Mouse (Mus musculus) lung, embryonic 16.5 days (tissue): ENCODE measurements around the gene 1520401A03Rik. TPM values are rescaled to one million over a fixed set of nuclear protein-coding genes. Genes with fewer than 3 reads are reported as not detected.

ENCODE experiments used
- ATAC-seq: fragments of 200-750 bp; cut with Nextera tagmentation; 2 replicates; pipeline ENCODE4 v1.8.0; 2017; ENCODE audit warnings: low read depth, mild to moderate bottlenecking, moderate library complexity
- H3K27ac ChIP-seq: fragments of 300-500 bp; sonication (generic); 2 replicates; pipeline ENCODE4 v1.5.1; 2014; ENCODE audit warnings: mild to moderate bottlenecking, control low read depth, low read length
- H3K27me3 ChIP-seq: fragments of 300-500 bp; sonication (generic); 2 replicates; pipeline ENCODE4 v1.6.1; 2014; ENCODE audit warnings: low read depth, low read length, mixed read lengths; ENCODE audit not compliant: control insufficient read depth, insufficient read depth
- H3K36me3 ChIP-seq: fragments of 300-500 bp; sonication (generic); 2 replicates; pipeline ENCODE4 v1.6.1; 2014; ENCODE audit warnings: low read length; ENCODE audit not compliant: control insufficient read depth, insufficient read depth
- H3K4me1 ChIP-seq: fragments of 300-500 bp; sonication (generic); replicated peaks from 2 replicates; pipeline ENCODE4 v1.6.1; 2014; ENCODE audit warnings: low read length, mixed read lengths; ENCODE audit not compliant: control insufficient read depth, insufficient read depth
- H3K4me2 ChIP-seq: fragments of 300-500 bp; sonication (generic); 2 replicates; pipeline ENCODE4 v1.6.1; 2014; ENCODE audit warnings: low read depth, low read length, control low read depth
- H3K4me3 ChIP-seq: fragments of 300-500 bp; sonication (generic); 2 replicates; pipeline ENCODE4 v1.5.1; 2014; ENCODE audit warnings: mild to moderate bottlenecking, low read length, control low read depth
- H3K9ac ChIP-seq: fragments of 300-500 bp; sonication (generic); 2 replicates; pipeline ENCODE4 v1.6.1; 2014; ENCODE audit warnings: low read length, control low read depth
- H3K9me3 ChIP-seq: fragments of 300-500 bp; sonication (generic); 2 replicates; pipeline ENCODE4 v1.6.1; 2016; ENCODE audit warnings: low read length; ENCODE audit not compliant: control insufficient read depth
- WGBS: fragments of 180-500 bp; shearing (Covaris S2); extraction: QIAGEN DNeasy Blood & Tissue Kit; methylation state at CpG from one replicate; pipeline ENCODE4 v1.1.7; 2014; 5-methylcytosine and 5-hydroxymethylcytosine counted together
- polyA plus RNA-seq: library from polyadenylated mRNA; unstranded; fragments of >200 nt; fragmentation: Nextera tagmentation; extraction: Ambion mirVana; gene quantifications from 2 replicates; pipeline ENCODE4 v1.2.1, GENCODE M21; 2015

Gene 1520401A03Rik
- polyA plus RNA-seq, 1 experiment from 2014 or later, result 0.14 TPM

DNA sequence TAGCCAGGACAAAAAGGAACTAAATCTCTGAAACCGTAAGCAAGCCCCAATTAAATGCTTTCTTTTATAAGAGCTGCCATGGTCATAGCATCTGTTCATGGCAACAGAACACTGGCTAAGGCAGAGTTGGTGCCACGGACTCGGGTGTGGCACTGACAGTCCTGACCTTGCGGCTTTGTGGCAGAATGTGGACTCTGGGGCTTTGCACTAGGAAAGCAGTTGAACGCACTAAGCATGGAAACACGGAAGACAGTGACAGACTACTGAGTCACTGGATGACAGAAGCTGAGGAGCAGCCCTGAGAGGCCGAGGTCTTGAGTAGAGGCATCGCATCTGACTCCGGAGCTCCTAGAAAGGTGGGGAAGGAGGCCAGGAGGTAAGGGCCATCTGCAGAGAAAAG, 35.0 kb upstream of the 1520401A03Rik start:
- WGBS, result 91% methylated on average over 9 of the region's 9 CpGs
- Histone ChIP-seq H3K27ac (no peak overlapping the region), H3K27me3 (no peaks in the 10 kb centered on the region), H3K36me3 (peaks cover 37% of the 10 kb centered on the region), H3K9me3 (no peaks in the 10 kb centered on the region), H3K9ac (no peak overlapping the region), H3K4me1 (no peaks in the 10 kb centered on the region), H3K4me2 (no peak overlapping the region), H3K4me3 (no peak overlapping the region)
- no peak for ATAC-seq

DNA sequence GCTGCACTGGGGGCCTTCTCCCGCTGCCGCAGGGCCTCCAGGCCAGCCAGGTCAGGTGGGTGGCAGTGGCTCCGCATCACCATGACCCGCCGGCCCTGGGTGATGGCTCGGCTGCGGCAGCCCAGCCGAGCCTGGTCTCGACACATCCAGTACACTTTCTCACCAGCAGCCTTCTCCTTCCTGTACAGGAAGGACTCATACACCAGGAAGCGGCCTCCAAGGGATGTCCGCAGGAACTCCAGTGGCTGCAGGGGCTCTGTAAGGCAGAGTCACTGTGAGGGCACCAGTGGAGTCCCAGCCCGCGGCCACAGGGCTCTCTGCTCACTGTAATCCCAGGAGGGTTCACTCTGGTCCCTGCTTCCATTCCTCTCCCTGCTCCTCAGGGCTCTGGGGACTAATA, 33.1 kb upstream of the 1520401A03Rik start:
- Histone ChIP-seq H3K27me3 (no peaks in the 10 kb centered on the region), H3K27ac (peak overlapping the region; percentile 34), H3K4me2 (peak overlapping the region; percentile 9; the same call in 1 of the 2 replicates), H3K36me3 (peaks cover 34% of the 10 kb centered on the region), H3K4me1 (no peaks in the 10 kb centered on the region), H3K9me3 (no peaks in the 10 kb centered on the region), H3K4me3 (no peak overlapping the region), H3K9ac (0 out of 2 replicates have a peak overlapping the region, but pooled peaks have one; percentile 34)
- 83% methylated on average over 13 of the region's 13 CpGs for WGBS
- ATAC-seq, result peak; percentile 70; the same call in 1 of the 2 replicates

DNA sequence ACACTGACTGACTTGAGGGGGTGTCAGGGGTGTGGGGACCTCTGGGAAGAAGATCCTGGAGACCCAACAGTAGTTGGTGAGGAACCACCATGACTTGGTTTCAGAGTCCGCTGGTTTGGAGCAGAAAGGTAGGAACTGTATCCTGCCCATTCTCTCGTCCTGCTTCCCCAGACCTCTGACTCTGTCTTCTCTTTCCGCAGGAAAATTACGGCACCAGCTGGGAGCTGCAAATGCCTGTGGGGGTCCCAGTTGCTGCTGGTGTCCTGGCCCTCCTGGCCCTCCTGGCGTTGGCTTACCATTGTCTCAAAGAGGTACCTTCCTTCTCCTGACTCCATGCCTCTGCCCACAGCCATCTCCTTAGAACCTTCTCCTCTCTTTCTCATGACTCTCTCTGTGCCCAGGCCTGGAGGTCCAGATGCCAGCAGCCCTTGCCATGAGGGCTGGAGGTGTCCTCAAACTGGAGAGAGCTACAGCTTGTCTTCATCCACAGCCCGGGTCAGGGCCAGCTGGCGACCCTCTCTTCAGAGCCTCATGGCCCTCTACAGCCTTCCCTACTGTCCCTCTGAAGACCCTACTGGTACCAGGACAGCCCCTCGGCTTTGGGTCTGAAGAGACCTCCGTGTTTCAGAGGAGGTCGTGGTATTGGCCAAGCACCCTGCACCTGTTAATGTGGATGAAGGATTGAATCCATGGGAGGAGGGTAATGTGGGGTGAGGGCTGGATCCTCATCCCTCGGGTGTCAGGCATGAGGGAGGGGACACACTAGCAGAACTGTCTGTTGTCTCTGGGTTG, 27.0 kb upstream of the 1520401A03Rik start:
- Histone ChIP-seq H3K9ac (peak overlapping the region; percentile 47), H3K27ac (0 out of 2 replicates have a peak overlapping the region, but pooled peaks have one; percentile 9), H3K36me3 (peaks cover 10% of the 10 kb centered on the region)

DNA sequence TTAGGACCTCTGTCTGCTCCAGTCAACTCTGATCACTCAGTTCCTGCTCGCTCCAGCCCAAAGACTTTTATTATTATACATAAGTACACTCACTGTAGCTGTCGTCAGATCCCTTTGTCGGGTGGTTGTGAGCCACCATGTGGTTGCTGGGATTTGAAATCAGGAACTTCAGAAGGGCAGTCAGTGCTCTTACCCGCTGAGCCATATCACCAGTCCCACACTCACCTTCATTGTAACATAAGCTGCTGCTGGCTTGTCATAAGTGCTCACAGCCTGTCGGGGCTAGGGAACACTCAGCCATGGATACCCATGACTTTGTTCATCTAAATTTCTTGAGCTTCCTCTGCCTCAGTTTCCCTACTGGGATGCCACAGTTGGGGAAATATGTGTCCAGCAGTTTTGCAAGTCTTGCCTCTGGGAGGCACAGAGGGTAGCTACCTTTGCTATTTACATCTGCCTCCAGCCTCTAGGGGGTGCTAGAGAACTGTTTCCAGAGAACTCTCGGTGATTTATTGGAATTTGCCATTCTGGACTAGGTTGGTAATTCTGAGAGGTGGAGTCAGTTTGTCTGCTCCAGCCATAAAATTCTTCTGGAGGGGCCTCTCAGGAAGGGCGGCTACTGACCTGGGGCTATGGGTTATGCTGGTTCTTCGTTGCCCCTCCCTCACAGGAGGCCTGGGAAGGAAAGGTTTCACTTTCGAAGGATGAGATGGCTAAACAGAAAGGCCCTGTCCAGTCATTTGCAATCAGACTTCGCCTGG, 26.2 kb upstream of the 1520401A03Rik start:
- peaks cover 10% of the 10 kb centered on the region for H3K36me3 ChIP-seq
- peak overlapping the region; percentile 43 for H3K4me2 ChIP-seq
- peaks cover 14% of the 10 kb centered on the region for H3K4me1 ChIP-seq
- H3K4me3 ChIP-seq, result peak overlapping the region; percentile 35
- H3K27me3 ChIP-seq, result peaks cover 44% of the 10 kb centered on the region
- ATAC-seq, result peak; percentile 63
- peak overlapping the region; percentile 47 for H3K9ac ChIP-seq
- WGBS, result 26% methylated on average over 10 of the region's 10 CpGs
- H3K27ac ChIP-seq, result 0 out of 2 replicates have a peak overlapping the region, but pooled peaks have one; percentile 9
- H3K9me3 ChIP-seq, result no peaks in the 10 kb centered on the region

More for the DNA sequence above, 27.0 kb upstream of the 1520401A03Rik start:
- peak overlapping the region; percentile 35 for H3K4me3 ChIP-seq
- peak overlapping the region; percentile 43 for H3K4me2 ChIP-seq
- ATAC-seq, result no peak
- 82% methylated on average over 11 of the region's 11 CpGs for WGBS
- peaks cover 14% of the 10 kb centered on the region for H3K4me1 ChIP-seq
- H3K9me3 ChIP-seq, result no peaks in the 10 kb centered on the region
- peaks cover 36% of the 10 kb centered on the region for H3K27me3 ChIP-seq

DNA sequence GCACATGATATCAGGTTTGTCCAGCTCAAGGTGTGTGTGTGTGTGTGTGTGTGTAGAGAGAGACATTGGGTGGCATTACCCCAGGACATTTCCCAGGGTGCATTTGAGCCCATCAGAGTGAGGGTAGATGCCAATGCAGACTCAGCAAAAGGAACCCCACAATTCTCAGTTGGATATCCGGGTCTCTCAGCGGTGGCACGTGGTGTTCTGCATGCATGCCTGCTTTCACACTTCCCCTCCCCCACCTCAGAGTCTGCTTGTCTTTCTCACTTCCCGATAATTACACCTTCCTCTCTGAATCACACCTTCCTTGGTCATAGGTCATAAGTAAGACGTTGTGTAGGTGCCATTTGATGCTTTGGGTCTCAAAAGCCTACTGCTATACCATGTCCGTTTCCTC, 25.4 kb upstream of the 1520401A03Rik start:
- Histone ChIP-seq H3K4me2 (no peak overlapping the region), H3K27ac (no peak overlapping the region), H3K36me3 (peaks cover 7% of the 10 kb centered on the region), H3K9me3 (no peaks in the 10 kb centered on the region), H3K27me3 (peaks cover 52% of the 10 kb centered on the region), H3K4me3 (no peak overlapping the region), H3K9ac (no peak overlapping the region), H3K4me1 (peaks cover 14% of the 10 kb centered on the region)
- WGBS, result 10% methylated on average over 6 of the region's 6 CpGs
- ATAC-seq, result no peak

DNA sequence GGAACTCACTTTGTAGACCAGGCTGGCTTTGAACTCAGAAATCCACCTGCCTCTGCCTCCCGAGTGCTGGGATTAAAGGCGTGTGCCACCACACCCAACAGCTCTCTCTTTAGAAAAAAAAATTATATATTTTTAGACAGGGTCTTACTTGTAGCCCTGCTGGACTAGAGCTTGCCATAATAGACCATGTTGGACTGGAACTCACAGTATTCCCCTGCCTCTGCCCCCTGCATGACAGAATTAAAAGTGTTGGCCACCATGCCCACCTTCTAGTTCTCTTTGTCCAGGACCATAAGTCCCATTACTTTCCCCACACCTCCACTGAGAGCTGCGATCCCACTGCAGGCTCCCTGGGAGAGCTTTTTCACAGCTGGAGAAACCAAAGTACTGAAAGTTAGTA, 24.9 kb upstream of the 1520401A03Rik start:
- H3K4me1 ChIP-seq, result peaks cover 15% of the 10 kb centered on the region
- ATAC-seq, result no peak
- no peak overlapping the region for H3K4me3 ChIP-seq
- no peak overlapping the region for H3K9ac ChIP-seq
- WGBS, result 71% methylated on average over 3 of the region's 3 CpGs
- H3K4me2 ChIP-seq, result no peak overlapping the region
- H3K27me3 ChIP-seq, result peaks cover 57% of the 10 kb centered on the region
- H3K9me3 ChIP-seq, result no peaks in the 10 kb centered on the region
- peaks cover 2% of the 10 kb centered on the region; the same call in 1 of the 2 replicates for H3K36me3 ChIP-seq
- no peak overlapping the region for H3K27ac ChIP-seq

DNA sequence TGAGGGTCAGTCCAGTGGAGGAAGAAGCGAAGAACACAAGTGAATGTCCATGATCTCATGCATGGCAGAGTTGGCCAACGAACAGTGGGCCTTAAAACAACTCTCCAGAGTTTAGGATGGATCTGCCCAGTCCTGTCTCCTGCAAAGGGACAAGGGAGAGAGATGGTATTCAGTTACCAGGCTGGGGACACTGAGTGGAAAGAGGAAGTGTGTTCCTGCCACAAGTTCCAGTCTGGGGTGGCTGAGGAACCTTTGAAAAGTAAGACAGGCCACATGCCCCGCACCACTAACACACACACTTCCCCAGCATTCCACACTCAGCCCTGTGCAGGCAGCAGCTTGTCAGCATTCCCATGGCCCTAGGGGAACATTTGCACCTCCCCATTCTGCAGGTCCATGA, 24.2 kb upstream of the 1520401A03Rik start:
- no peak overlapping the region for H3K27ac ChIP-seq
- peaks cover 21% of the 10 kb centered on the region for H3K4me1 ChIP-seq
- H3K9me3 ChIP-seq, result no peaks in the 10 kb centered on the region
- no peak overlapping the region for H3K4me2 ChIP-seq
- ATAC-seq, result no peak
- peaks cover 64% of the 10 kb centered on the region for H3K27me3 ChIP-seq
- WGBS, result 75% methylated on average over 3 of the region's 3 CpGs
- no peak overlapping the region for H3K4me3 ChIP-seq
- H3K36me3 ChIP-seq, result no peaks in the 10 kb centered on the region
- H3K9ac ChIP-seq, result no peak overlapping the region

DNA sequence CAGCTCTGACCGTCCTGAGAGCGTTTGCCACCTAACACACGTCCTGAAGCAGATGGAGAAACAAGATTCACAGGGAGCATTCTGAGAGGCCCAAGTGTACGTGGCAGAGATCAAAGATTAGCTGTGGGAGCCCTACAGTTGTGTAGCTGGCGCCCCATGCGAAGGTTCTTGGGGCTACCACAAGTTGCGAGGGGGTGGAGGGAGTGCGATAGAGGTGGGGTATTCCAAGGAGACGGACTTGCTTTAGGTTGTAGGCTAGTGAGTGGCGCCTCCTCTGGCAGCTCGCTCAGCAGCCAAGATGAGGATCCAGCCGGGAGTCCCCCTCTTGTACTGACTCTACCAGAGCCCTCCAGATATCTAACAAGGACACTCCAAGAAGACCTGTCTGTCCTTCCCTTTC, 23.7 kb upstream of the 1520401A03Rik start:
- H3K9ac ChIP-seq, result no peak overlapping the region
- no peak overlapping the region for H3K27ac ChIP-seq

More for the DNA sequence above, 23.7 kb upstream of the 1520401A03Rik start:
- ATAC-seq, result no peak
- H3K4me1 ChIP-seq, result peaks cover 21% of the 10 kb centered on the region
- 6% methylated on average over 12 of the region's 12 CpGs for WGBS
- H3K27me3 ChIP-seq, result peaks cover 69% of the 10 kb centered on the region
- H3K9me3 ChIP-seq, result no peaks in the 10 kb centered on the region
- H3K36me3 ChIP-seq, result no peaks in the 10 kb centered on the region
- H3K4me2 ChIP-seq, result peak overlapping the region; percentile 49; the same call in 1 of the 2 replicates
- H3K4me3 ChIP-seq, result no peak overlapping the region
